Mouse (Mus musculus) monocyte, adult 59 days (primary cell): Measurements from ENCODE around the gene Alad. TPM values are rescaled to one million over a fixed set of nuclear protein-coding genes. Genes with fewer than 3 reads are reported as not detected.

Experiments used
- total RNA-seq, 2 experiments: library from RNA; stranded (reverse); gene quantifications; one replicate each; pipeline ENCODE4 v1.2.4; 2023

The Alad gene
- total RNA-seq: 1 to 10 TPM; 5.2 to 5.7 TPM

DNA sequence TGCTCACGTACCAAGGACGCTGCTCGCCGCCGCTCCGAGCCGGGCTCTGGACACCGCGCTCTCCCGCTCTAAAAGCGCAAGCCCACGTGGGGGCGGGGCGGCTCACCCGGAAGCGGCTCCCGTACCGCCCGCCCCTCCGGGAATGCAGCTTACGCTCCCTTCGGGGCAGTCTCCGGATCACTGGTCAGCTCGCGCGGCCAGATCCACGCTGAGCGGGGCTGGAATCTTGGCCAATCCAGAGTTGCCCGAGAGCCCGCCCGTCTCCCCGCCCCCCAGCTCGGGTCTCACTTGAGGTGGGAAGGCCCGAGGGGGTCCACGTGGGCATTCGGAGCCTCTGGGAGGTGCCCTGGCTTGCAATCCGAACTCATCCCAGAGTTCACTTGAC, at the start of gene Alad:
Gene Alad, minus strand, starts transcription at position 70 of the 385 bp plus-strand sequence.

GRCm38 (mm10) chr4:62559797-62560329, 40.1 kb upstream of the Alad start, which contains the start of gene Rgs3:
Rgs3 (plus strand) TSS chr4:62559847.

GRCm38 (mm10) chr4:62524651-62525488, 5.2 kb upstream of the Alad start, which contains the start of the genes Pole3 and 4933430I17Rik:
Pole3 (minus strand) TSS chr4:62525068.
4933430I17Rik (plus strand) TSS chr4:62525369.

DNA sequence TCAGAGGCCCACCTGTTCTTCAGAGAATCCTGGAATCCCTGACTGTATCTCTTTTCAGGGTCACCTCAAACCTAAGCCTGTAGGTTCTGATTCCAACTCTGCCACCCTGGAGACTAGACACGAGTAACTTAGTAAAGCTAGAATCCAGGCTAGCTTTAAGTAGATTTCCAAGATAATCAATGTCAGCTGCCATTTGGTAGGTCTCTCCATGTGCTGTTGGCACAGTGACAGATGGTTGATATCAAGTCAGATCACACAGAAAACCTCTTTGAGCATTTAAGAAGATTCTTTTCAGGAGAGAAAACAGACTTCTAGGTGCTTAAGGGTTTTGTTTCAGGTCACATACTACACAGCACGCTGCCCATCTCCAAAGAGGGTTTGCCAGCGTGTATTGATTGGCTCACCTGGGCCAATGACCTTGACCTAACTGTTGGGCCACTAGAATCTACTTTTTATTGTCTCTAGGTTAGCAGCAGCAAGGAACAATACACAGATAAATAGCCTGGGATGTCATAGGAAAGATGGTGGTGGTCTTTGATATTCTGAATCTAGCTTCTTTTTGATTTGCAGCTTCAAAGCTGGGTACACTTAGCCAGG, 16.2 kb downstream of the Alad start, which contains the start of gene Hdhd3:
Gene Hdhd3, minus strand, starts transcription at position 94 of the 597 bp plus-strand sequence.

GRCm38 (mm10) chr4:62479937-62480708, 39.6 kb downstream of the Alad start, which contains the start of gene Bspry:
Bspry (plus strand) TSS chr4:62480053.

GRCm38 (mm10) chr4:62470598-62471051, 49.1 kb downstream of the Alad start, which contains the start of gene Wdr31:
Wdr31 (minus strand) TSS chr4:62470896.

Other genes starting within 250 kb of the Alad start
- gene Fkbp15, start 159.4 kb downstream of the Alad start, total RNA-seq: 100 to 1,000 TPM; 121 to 123 TPM
- gene Slc31a1, start 159.2 kb downstream of the Alad start, total RNA-seq: 10 to 100 TPM; 18.6 to 19.1 TPM
- 10 to 100 TPM; 38.6 to 45.0 TPM for gene Cdc26, start 111.3 kb downstream of the Alad start, total RNA-seq
- 10 to 100 TPM in 1 of 2 experiments, 1 to 10 TPM in 1; 9.7 to 11.4 TPM for gene Prpf4, start 111.1 kb downstream of the Alad start, total RNA-seq
- not detected for gene Rnf183, start 84.7 kb downstream of the Alad start, total RNA-seq
- not detected for gene Wdr31, start 49.0 kb downstream of the Alad start, total RNA-seq
- not detected for gene Bspry, start 39.9 kb downstream of the Alad start, total RNA-seq
- under 1 TPM in 1 of 2 experiments, not detected in 1; 0.55 TPM for gene Hdhd3, start 16.5 kb downstream of the Alad start, total RNA-seq
- gene Pole3, start 5.2 kb upstream of the Alad start, total RNA-seq: 10 to 100 TPM; 13.4 to 14.9 TPM
- not detected for gene 4933430I17Rik, start 5.5 kb upstream of the Alad start, total RNA-seq
- gene Rgs3, start 39.9 kb upstream of the Alad start, total RNA-seq: 100 to 1,000 TPM; 116 to 122 TPM